Mouse (Mus musculus) neural tube, embryonic 11.5 days (tissue): Measurements from ENCODE around the gene Cdk15. TPM values are rescaled to one million over a fixed set of nuclear protein-coding genes. Genes with fewer than 3 reads are reported as not detected.

Experiments
- ATAC-seq: fragments of 200-750 bp; cut with Nextera tagmentation; 2 replicates; pipeline ENCODE4 v1.8.0; 2017; ENCODE audit warnings: moderate number of reproducible peaks, mild to moderate bottlenecking, moderate TSS enrichment, moderate library complexity; ENCODE audit not compliant: insufficient read depth, low FRiP score, low TSS enrichment
- DNase-seq: peaks from one replicate; pipeline ENCODE4 v3.0.0-alpha.2; 2015; ENCODE audit warnings: low spot score
- H3K27ac ChIP-seq: fragments of 300-500 bp; sonication (generic); 2 replicates; pipeline ENCODE4 v1.5.1; 2014; ENCODE audit warnings: low read depth, mild to moderate bottlenecking, low read length
- H3K27me3 ChIP-seq: fragments of 300-500 bp; sonication (generic); 2 replicates; pipeline ENCODE4 v1.6.1; 2014; ENCODE audit warnings: mild to moderate bottlenecking, low read length, mixed read lengths; ENCODE audit not compliant: control insufficient read depth, insufficient read depth
- H3K36me3 ChIP-seq: fragments of 300-500 bp; sonication (generic); 2 replicates; pipeline ENCODE4 v1.6.1; 2014; ENCODE audit warnings: mild to moderate bottlenecking, low read length, moderate library complexity, mixed read lengths; ENCODE audit not compliant: control insufficient read depth, insufficient read depth
- H3K4me1 ChIP-seq: fragments of 300-500 bp; sonication (generic); 2 replicates; pipeline ENCODE4 v1.6.1; 2014; ENCODE audit warnings: low read length, mixed read lengths; ENCODE audit not compliant: control insufficient read depth, insufficient read depth
- H3K4me2 ChIP-seq: fragments of 300-500 bp; sonication (generic); 2 replicates; pipeline ENCODE4 v1.6.1; 2014; ENCODE audit warnings: low read depth, mild to moderate bottlenecking, moderate library complexity
- H3K4me3 ChIP-seq: fragments of 300-500 bp; sonication (generic); 2 replicates; pipeline ENCODE4 v1.5.1; 2014; ENCODE audit warnings: low read depth, low read length
- H3K9ac ChIP-seq: fragments of 300-500 bp; sonication (generic); 2 replicates; pipeline ENCODE4 v1.6.1; 2014; ENCODE audit warnings: mild to moderate bottlenecking, low read length
- H3K9me3 ChIP-seq: fragments of 300-500 bp; sonication (generic); 2 replicates; pipeline ENCODE4 v1.6.1; 2016; ENCODE audit warnings: low read length; ENCODE audit not compliant: control insufficient read depth
- WGBS: fragments of 180-500 bp; shearing (Covaris S2); extraction: QIAGEN DNeasy Blood & Tissue Kit; methylation state at CpG from one replicate; pipeline ENCODE4 v1.1.7; 2014; 5-methylcytosine and 5-hydroxymethylcytosine counted together
- polyA plus RNA-seq: library from polyadenylated mRNA; unstranded; fragments of >200 nt; fragmentation: Nextera tagmentation; extraction: Ambion mirVana; gene quantifications from 2 replicates; pipeline ENCODE4 v1.2.1, GENCODE M21; 2014

Gene Cdk15
- polyA plus RNA-seq, 1 experiment from 2014 or later, result 0.31 TPM

DNA sequence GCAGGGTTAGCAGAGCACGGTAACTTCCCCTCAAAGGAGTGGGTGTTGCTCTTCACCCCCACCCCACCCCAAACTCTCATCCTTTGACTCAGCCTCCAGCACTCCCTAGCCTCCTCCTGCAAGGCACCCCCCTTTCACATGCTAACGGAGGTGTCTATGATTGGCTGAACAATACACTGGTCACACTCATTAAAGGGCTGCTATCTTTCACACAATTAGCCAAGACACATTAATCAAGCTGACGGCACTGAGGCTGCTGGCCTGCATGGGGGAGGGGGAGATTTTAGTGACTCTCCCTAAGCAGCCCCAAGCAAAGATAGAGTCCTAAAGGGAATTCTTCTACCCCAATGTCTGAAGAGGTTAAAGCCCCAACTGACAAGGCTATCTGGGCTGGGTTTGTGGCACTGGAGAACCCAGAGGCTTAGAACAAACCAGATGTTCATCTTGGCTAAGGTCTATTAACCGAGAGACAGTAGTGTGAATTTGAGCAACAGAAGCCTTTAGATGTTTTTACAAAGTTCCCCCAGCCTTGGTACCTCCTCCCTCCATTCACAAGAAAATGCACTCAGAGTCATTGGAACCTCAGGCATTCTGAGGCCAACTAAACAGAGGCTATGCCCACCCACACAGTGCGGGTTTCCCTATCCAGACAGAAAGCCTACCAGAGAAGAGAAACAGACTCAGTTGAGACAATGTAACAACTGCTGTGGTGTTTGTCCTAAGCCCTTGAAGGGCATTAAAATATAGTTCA lies 58.5 kb downstream of the Cdk15 start:
- peak; percentile 75 for DNase-seq
- Histone ChIP-seq H3K27ac (peak overlapping the region; percentile 40), H3K27me3 (no peaks in the 10 kb centered on the region), H3K9ac (no peak overlapping the region), H3K4me2 (peak overlapping the region; percentile 10; the same call in 1 of the 2 replicates), H3K9me3 (no peaks in the 10 kb centered on the region), H3K36me3 (no peaks in the 10 kb centered on the region), H3K4me1 (peaks cover 18% of the 10 kb centered on the region), H3K4me3 (no peak overlapping the region)
- WGBS, result 6% methylated on average over 5 of the region's 5 CpGs
- ATAC-seq, result peak; percentile 97

DNA sequence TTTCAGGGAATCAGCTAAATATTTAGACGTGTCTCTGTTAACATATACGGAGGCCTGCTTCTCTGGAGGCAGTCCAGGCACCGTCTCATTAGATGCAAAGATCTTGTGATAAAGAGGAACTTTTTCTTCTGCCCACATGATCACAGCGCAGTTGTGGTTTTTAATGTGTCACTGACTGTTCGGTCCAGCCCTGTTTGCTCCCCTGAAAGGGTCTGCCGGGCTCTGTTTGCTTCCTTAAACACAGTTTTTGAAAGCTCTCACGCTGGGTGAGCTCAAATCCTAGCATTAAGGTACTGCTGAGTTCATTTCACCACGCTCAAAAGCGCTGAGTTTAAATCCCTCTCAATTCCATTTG lies 59.3 kb downstream of the Cdk15 start:
- Histone ChIP-seq H3K27ac (peak overlapping the region; percentile 55), H3K27me3 (no peaks in the 10 kb centered on the region), H3K9ac (no peak overlapping the region), H3K4me2 (0 out of 2 replicates have a peak overlapping the region, but pooled peaks have one; percentile 2), H3K9me3 (no peaks in the 10 kb centered on the region), H3K4me3 (no peak overlapping the region), H3K36me3 (no peaks in the 10 kb centered on the region), H3K4me1 (peaks cover 18% of the 10 kb centered on the region)
- ATAC-seq, result 0 out of 2 replicates have a peak, but pooled peaks have one; percentile 1
- peak; percentile 24 for DNase-seq
- WGBS, result 8% methylated on average over 9 of the region's 9 CpGs

DNA sequence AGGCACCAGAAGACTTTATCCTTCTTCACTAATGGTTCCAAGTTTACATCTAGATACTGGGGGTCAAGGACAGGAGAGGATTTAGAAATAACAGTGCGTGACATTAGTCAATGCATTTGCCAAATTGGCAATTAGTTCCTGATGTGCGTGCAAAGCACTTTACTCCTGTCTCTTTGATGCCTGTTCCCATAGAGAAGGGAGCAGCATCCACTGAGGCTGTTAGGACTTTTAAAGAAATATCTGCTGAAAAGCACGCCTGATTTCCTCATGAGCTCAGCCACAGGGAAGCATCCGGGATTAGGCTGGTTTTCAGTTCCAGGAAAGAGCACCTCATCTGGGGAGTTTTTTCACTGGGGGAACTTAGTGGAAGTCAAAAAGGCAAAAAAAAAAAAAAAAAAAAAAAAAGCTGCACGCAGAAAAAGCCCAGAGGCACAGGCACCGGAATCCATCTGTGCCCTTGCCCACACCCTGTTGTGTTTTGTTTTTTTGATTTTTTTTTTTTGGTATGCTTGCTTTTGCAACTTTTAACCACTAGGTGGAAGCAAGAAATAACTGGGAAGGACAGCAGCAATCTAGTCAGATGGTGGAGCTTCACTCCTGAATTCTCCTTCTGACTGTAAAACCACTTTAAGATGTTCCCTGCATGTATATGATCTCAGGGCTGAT lies 59.8 kb downstream of the Cdk15 start:
- DNase-seq (peak; percentile 25), ATAC-seq (peak; percentile 24; the same call in 1 of the 2 replicates)
- no peaks in the 10 kb centered on the region for H3K27me3 ChIP-seq
- H3K36me3 ChIP-seq, result no peaks in the 10 kb centered on the region
- peaks cover 22% of the 10 kb centered on the region for H3K4me1 ChIP-seq
- no peaks in the 10 kb centered on the region for H3K9me3 ChIP-seq
- 6% methylated on average over 6 of the region's 6 CpGs for WGBS
- H3K4me2 ChIP-seq, result 0 out of 2 replicates have a peak overlapping the region, but pooled peaks have one; percentile 2
- no peak overlapping the region for H3K4me3 ChIP-seq
- no peak overlapping the region for H3K9ac ChIP-seq
- H3K27ac ChIP-seq, result peak overlapping the region; percentile 55

DNA sequence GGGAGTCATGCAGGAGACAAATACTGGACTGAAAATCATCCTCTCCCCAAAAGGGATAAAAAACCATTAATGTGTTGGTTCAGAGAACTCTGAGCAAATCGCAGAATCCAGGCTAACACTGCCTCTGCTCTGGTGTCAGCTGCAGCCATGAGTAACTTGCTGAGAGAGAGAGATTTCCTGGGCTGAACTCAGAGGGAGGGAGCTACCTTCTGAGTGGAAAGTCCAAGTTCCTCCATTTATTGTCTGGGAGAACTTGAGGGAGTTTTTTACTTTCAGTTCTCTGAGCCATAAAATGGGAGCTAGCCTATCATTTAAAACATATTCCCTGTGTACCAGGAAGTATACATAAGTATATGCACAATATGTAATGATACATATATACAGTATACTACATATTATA lies 60.7 kb downstream of the Cdk15 start:
- Histone ChIP-seq H3K36me3 (no peaks in the 10 kb centered on the region), H3K4me3 (no peak overlapping the region), H3K4me1 (peaks cover 28% of the 10 kb centered on the region), H3K9me3 (no peaks in the 10 kb centered on the region), H3K4me2 (no peak overlapping the region), H3K27ac (no peak overlapping the region), H3K9ac (no peak overlapping the region), H3K27me3 (no peaks in the 10 kb centered on the region)
- WGBS, result 93% methylated on average over 1 of the region's 1 CpGs
- DNase-seq (no peak), ATAC-seq (no peak)

DNA sequence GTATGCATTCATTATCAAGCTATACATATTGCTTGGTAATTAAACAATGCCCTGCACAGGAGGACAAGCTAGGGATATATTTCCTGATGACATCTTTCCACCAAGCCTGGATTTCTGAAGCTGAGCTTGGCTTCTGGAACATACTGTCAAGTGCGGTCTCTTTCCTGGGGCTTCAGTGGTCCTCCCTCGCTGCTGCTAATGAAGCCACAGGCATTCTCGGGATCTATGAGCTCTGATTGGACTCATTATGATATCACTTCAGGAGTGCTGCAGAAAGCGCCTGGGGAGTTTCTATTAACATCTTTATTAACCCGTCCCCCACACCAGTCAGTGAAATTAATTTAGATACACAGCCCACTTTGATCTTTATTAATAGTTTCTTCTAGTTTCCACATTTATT lies 62.2 kb downstream of the Cdk15 start:
- H3K27me3 ChIP-seq, result no peaks in the 10 kb centered on the region

DNA sequence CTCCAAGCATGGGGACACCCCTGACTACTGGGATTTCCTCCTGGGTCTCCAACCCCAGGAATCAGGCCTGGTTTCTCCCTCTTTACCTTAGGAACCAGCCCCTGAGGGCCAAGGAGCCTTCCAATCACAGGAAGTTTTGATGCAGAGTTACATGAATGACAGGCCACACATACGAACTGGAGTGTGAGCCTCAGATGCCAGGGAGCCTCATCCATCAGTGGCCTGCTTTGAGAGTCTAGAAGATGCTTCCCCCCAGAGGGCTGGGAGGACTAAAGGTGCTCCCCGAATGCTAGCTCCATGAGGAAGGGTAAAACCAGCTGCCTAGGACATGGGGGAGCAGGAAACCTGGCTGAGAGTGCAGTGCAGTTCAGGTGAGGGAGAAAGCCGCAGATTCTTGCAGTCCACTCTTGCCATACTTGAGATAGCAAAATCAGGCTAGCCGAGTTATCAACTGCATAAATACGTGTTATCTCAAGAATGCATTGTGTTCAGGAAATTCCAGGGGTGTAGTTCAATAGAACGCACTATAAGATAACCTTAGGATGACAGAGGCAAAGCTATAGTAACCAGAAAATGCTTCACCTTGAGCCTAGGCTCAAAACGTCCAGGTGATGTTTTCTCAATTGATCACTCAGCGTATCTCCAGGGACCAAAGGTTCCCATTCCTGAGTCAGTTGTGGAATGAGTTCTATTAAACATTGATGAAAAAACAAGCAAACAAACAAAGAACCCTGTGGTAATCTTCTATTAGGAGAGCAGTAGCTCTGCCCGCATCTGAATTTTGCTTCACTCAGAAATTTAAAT lies 64.6 kb downstream of the Cdk15 start:
- 80% methylated on average over 9 of the region's 9 CpGs for WGBS
- Histone ChIP-seq H3K27me3 (no peaks in the 10 kb centered on the region), H3K4me1 (peaks cover 15% of the 10 kb centered on the region), H3K9ac (no peak overlapping the region), H3K4me2 (no peak overlapping the region), H3K36me3 (no peaks in the 10 kb centered on the region), H3K9me3 (no peaks in the 10 kb centered on the region), H3K27ac (no peak overlapping the region), H3K4me3 (no peak overlapping the region)
- ATAC-seq (no peak), DNase-seq (no peak)

More for the DNA sequence above, 62.2 kb downstream of the Cdk15 start:
- Histone ChIP-seq H3K9ac (no peak overlapping the region), H3K27ac (no peak overlapping the region), H3K4me2 (no peak overlapping the region), H3K9me3 (no peaks in the 10 kb centered on the region), H3K4me3 (no peak overlapping the region), H3K36me3 (no peaks in the 10 kb centered on the region), H3K4me1 (peaks cover 26% of the 10 kb centered on the region)
- WGBS, result 76% methylated on average over 5 of the region's 5 CpGs
- DNase-seq (no peak), ATAC-seq (no peak)

DNA sequence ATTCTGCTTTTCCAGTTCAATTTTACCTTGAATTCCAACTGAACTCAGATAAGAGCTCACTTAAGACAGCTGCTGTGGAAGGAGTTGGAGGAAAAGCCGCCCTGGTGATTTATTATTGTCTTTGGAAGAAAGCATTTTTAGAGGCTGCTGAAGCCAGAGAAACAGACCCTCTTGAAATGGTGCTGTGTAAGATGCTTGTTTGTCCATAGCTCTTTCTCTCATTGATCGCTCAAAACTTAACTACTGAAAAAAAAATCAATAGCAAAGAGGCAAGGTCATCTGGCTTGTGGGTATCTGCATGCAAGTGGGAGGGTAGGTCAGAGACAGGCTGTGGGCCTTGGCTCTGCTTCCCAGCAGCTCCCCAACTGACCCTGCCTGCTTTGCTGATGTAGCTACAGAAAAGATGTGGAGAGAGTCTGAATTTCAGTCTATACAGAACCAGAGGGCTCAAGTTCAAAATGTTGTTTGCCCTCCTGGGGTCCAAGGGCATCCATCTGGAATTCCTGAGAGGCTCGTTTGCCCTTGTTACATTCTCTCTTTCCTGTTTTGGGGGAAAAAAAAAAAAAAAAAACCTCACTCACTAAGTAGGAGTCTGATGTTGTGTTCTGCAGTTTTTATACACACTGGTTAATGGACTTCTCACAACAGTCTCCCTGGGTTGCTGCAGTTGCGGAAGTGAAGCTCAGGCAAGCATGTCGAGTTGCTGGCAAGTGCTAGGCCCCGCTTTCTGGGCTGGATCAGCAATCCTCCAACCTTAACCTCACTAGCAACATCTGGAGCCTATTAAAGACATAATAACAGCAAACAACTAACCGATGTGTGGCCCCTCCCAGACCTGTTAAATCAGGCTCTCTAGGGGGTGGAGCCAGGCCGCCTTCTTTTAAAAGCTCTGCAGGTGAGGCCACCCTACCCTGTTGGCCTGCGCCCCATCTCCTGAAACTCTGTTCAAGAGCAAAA lies 65.5 kb downstream of the Cdk15 start:
- H3K27me3 ChIP-seq, result no peaks in the 10 kb centered on the region
- DNase-seq (peak; percentile 25), ATAC-seq (no peak)
- H3K4me1 ChIP-seq, result peaks cover 21% of the 10 kb centered on the region
- no peak overlapping the region for H3K4me2 ChIP-seq
- no peaks in the 10 kb centered on the region for H3K9me3 ChIP-seq
- H3K27ac ChIP-seq, result peak overlapping the region; percentile 49; the same call in 1 of the 2 replicates
- H3K4me3 ChIP-seq, result no peak overlapping the region
- no peaks in the 10 kb centered on the region for H3K36me3 ChIP-seq
- 0 out of 2 replicates have a peak overlapping the region, but pooled peaks have one; percentile 14 for H3K9ac ChIP-seq
- 43% methylated on average over 9 of the region's 9 CpGs for WGBS
